12 mouse cellular contexts compared by ENCODE assay signal in genomic region chr11:117325131-117325467, GRCm38 (mm10).
A peak's percentile ranks its signal among the peaks of the same experiment; 100 is the strongest.
DNase-seq lines count a peak whose midpoint lies in the region; ATAC-seq and TF ChIP-seq lines count a peak whose summit lies in the region.
"Had no signal": no experiment of that assay in that cellular context is flagged by ENCODE, and none has a peak within 500 bp of the region (broad histone marks: within the 10 kb centered on the region; RNA-seq: fewer than 3 reads in every experiment).

No protein-coding gene starts in this region.

- no peaks in the 10 kb centered on the region for H3K9me3 ChIP-seq in heart, embryonic 10.5 days
- H3K9me3 ChIP-seq in stomach, embryonic 14.5 days (ENCODE audit: control insufficient read depth, low read depth, low read length) = no peaks in the 10 kb centered on the region
- H3K9me3 ChIP-seq in stomach, postnatal 0 days (ENCODE audit: control insufficient read depth, low read length) = no peaks in the 10 kb centered on the region
- H3K9me3 ChIP-seq in limb, embryonic 12.5 days = no peaks in the 10 kb centered on the region
- no peaks in the 10 kb centered on the region for H3K9me3 ChIP-seq in stomach, embryonic 15.5 days

- H3K4me3 ChIP-seq in heart, embryonic 10.5 days = no peak overlapping the region
- H3K4me3 ChIP-seq in stomach, embryonic 14.5 days (ENCODE audit: low read depth, low read length) = no peak overlapping the region
- no peak overlapping the region for H3K4me3 ChIP-seq in stomach, postnatal 0 days (ENCODE audit: low read depth, low read length)
- no peak overlapping the region for H3K4me3 ChIP-seq in limb, embryonic 12.5 days (replicated peaks)
- no peak overlapping the region for H3K4me3 ChIP-seq in stomach, embryonic 15.5 days (replicated peaks)

- no peak for TF ChIP-seq EP300 in stomach, postnatal 0 days (optimal IDR thresholded peaks at IDR 0.05)

- no peak overlapping the region for H3K9ac ChIP-seq in stomach, embryonic 14.5 days (replicated peaks; ENCODE audit: low read depth, low read length)
- no peak overlapping the region for H3K9ac ChIP-seq in stomach, postnatal 0 days (ENCODE audit: low read length)
- H3K9ac ChIP-seq in limb, embryonic 12.5 days (replicated peaks) = no peak overlapping the region
- no peak overlapping the region for H3K9ac ChIP-seq in stomach, embryonic 15.5 days
- H3K9ac ChIP-seq: forebrain, postnatal 0 days had no signal

- H3K27ac ChIP-seq in heart, embryonic 10.5 days = peak overlapping the region; percentile 75; the same call in 1 of the 2 replicates
- H3K27ac ChIP-seq in stomach, embryonic 14.5 days (ENCODE audit: low read length) = 0 out of 2 replicates have a peak overlapping the region, but pooled peaks have one; percentile 33
- no peak overlapping the region for H3K27ac ChIP-seq in stomach, postnatal 0 days (replicated peaks)
- H3K27ac ChIP-seq in limb, embryonic 12.5 days = peak overlapping the region; percentile 51; the same call in 1 of the 2 replicates
- 0 out of 2 replicates have a peak overlapping the region, but pooled peaks have one; percentile 2 for H3K27ac ChIP-seq in stomach, embryonic 15.5 days

- WGBS in heart, embryonic 10.5 days = 70% methylated on average over 5 of the region's 5 CpGs
- 68% methylated on average over 5 of the region's 5 CpGs for WGBS in stomach, embryonic 14.5 days
- 76% methylated on average over 5 of the region's 5 CpGs for WGBS in stomach, postnatal 0 days
- WGBS in limb, embryonic 12.5 days = 53% methylated on average over 5 of the region's 5 CpGs
- WGBS in stomach, embryonic 15.5 days = 64% methylated on average over 5 of the region's 5 CpGs

- H3K4me2 ChIP-seq in stomach, embryonic 14.5 days (replicated peaks; ENCODE audit: low read depth, low read length) = no peak overlapping the region
- no peak overlapping the region for H3K4me2 ChIP-seq in stomach, postnatal 0 days (replicated peaks; ENCODE audit: low read depth)
- H3K4me2 ChIP-seq in limb, embryonic 12.5 days = no peak overlapping the region
- no peak overlapping the region for H3K4me2 ChIP-seq in stomach, embryonic 15.5 days

- no peaks in the 10 kb centered on the region for H3K36me3 ChIP-seq in heart, embryonic 10.5 days
- no peaks in the 10 kb centered on the region for H3K36me3 ChIP-seq in stomach, embryonic 14.5 days (ENCODE audit: control insufficient read depth, insufficient read depth, low read length)
- H3K36me3 ChIP-seq in stomach, postnatal 0 days (ENCODE audit: control insufficient read depth, insufficient read depth, low read length) = no peaks in the 10 kb centered on the region
- peaks cover 9% of the 10 kb centered on the region; the same call in 1 of the 2 replicates for H3K36me3 ChIP-seq in limb, embryonic 12.5 days
- no peaks in the 10 kb centered on the region for H3K36me3 ChIP-seq in stomach, embryonic 15.5 days

- peaks cover 83% of the 10 kb centered on the region for H3K4me1 ChIP-seq in heart, embryonic 10.5 days
- peaks cover 39% of the 10 kb centered on the region for H3K4me1 ChIP-seq in stomach, embryonic 14.5 days (ENCODE audit: control insufficient read depth, insufficient read depth, low read length)
- H3K4me1 ChIP-seq in stomach, postnatal 0 days (replicated peaks; ENCODE audit: control insufficient read depth, insufficient read depth) = peaks cover 14% of the 10 kb centered on the region
- peaks cover 76% of the 10 kb centered on the region for H3K4me1 ChIP-seq in limb, embryonic 12.5 days (replicated peaks)
- peaks cover 52% of the 10 kb centered on the region for H3K4me1 ChIP-seq in stomach, embryonic 15.5 days

- no peak for TF ChIP-seq CTCF in stomach, postnatal 0 days (IDR thresholded peaks at IDR 0.05; ENCODE audit: low read depth)

- intact Hi-C loops in heart, postnatal 25 days (cut with DNase I) = no loop called here

- DNase-seq in heart, embryonic 10.5 days (ENCODE audit: low spot score) = no peak
- DNase-seq in heart, postnatal 25 days (ENCODE audit: low spot score) = no peak
- no peak for DNase-seq in stomach, postnatal 0 days (ENCODE audit: low spot score)
- no peak for DNase-seq in adrenal gland, postnatal 14 days
- DNase-seq in retina, postnatal 1 day = no peak
- DNase-seq: adrenal gland, postnatal 36 days; cerebellum, adult 2 months; forebrain, postnatal 0 days; kidney, postnatal 4 days had no signal

- no peak for ATAC-seq in stomach, embryonic 14.5 days (ENCODE audit: insufficient number of reproducible peaks, insufficient read depth, low FRiP score, low read depth)
- no peak for ATAC-seq in stomach, postnatal 0 days (ENCODE audit: low FRiP score, low TSS enrichment)
- no peak for ATAC-seq in limb, embryonic 12.5 days (ENCODE audit: insufficient number of reproducible peaks, insufficient read depth, low FRiP score, low TSS enrichment, low read depth)
- ATAC-seq in stomach, embryonic 15.5 days (ENCODE audit: insufficient read depth, low FRiP score, low read depth) = no peak
- ATAC-seq: forebrain, postnatal 0 days had no signal

- H3K27me3 ChIP-seq in heart, embryonic 10.5 days (ENCODE audit: insufficient read depth, poor library complexity, severe bottlenecking) = no peaks in the 10 kb centered on the region
- no peaks in the 10 kb centered on the region for H3K27me3 ChIP-seq in stomach, embryonic 14.5 days (ENCODE audit: control insufficient read depth, insufficient read depth, low read length)
- H3K27me3 ChIP-seq in stomach, postnatal 0 days (ENCODE audit: control insufficient read depth, insufficient read depth, low read length) = no peaks in the 10 kb centered on the region
- no peaks in the 10 kb centered on the region for H3K27me3 ChIP-seq in limb, embryonic 12.5 days
- no peaks in the 10 kb centered on the region for H3K27me3 ChIP-seq in stomach, embryonic 15.5 days (replicated peaks)
